Mouse (Mus musculus): Measurements from ENCODE around the gene Eif2b1. TPM values are rescaled to one million over a fixed set of nuclear protein-coding genes. Genes with fewer than 3 reads are reported as not detected.
"Not testable (repeated sequence)": the region's sequence is repeated elsewhere in the genome, so short reads cannot be mapped to it uniquely, and the experiment has no call there.

Gene Eif2b1
- polyA plus RNA-seq (2015; fragmentation: Nextera tagmentation; extraction: Ambion mirVana) = 70.1 and 76.6 TPM in 2 replicates

DNA sequence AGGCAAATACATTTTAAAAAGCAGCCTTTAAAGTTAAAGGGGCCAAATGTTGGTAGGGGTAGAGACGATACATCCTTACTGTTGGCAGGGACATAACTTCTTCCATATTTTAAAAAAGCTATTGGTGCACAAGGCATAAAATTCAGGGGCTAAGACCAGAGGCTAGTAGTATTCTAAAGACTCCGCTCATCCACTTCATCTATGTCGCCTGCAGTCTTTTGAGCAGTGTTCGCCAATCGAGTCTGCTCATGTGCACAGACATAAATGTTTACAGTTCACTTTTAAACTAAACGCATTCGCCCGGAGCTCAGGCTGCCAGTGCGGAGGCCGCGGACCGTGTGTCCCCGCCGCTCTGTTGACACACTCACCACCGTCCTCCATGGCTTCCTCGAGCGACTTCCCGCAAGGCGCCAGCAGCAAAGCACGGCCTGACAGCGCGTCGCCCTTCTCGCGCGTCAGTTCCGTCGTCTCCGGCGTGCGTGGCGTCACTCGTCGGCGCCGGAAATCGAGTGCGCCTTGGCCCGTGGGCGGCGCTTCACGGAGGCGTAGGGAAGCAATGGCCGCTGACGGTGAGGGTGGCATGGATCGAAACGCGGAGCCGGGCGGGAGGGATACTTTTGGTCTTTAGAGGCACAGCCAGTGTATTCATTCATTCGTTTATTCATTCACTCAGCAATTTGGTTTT lies at the start of gene Eif2b1, which contains the start of gene Gtf2h3:
Gene Eif2b1, minus strand, starts transcription at position 499 of the 685 bp plus-strand sequence.
Gene Gtf2h3, plus strand, starts transcription at position 508 of the 685 bp plus-strand sequence.
- Histone ChIP-seq H3K27me3 (no peaks in the 10 kb centered on the region), H3K36me3 (peaks cover 32% of the 10 kb centered on the region), H3K27ac (no peak within 1 kb of the TSS; the same call in 1 of the 2 replicates), H3K9me3 (no peaks in the 10 kb centered on the region), H3K4me3 (peak within 1 kb of the TSS; percentile 71), H3K9ac (peak within 1 kb of the TSS; percentile 70), H3K4me2 (peak within 1 kb of the TSS; percentile 72), H3K4me1 (peaks cover 35% of the 10 kb centered on the region)
- WGBS = 1% methylated on average over 50 of the region's 51 CpGs
- peak; percentile 77; the same call in 1 of the 2 replicates for ATAC-seq (ENCODE audit: borderline replicate concordance, extremely low read depth, low FRiP score, low TSS enrichment)

- Histone ChIP-seq H3K27ac (no peak overlapping the region), H3K9me3 (no peaks in the 10 kb centered on the region), H3K4me3 (no peak overlapping the region), H3K27me3 (no peaks in the 10 kb centered on the region), H3K4me1 (peaks cover 8% of the 10 kb centered on the region), H3K4me2 (no peak overlapping the region), H3K36me3 (no peaks in the 10 kb centered on the region), H3K9ac (no peak overlapping the region)
- no peak for ATAC-seq (ENCODE audit: borderline replicate concordance, extremely low read depth, low FRiP score, low TSS enrichment)
- 89% methylated on average over 9 of the region's 9 CpGs for WGBS
Observed at GRCm38 (mm10) chr5:124624291-124624690, 45.4 kb upstream of the Eif2b1 start.

GRCm38 (mm10) chr5:124622890-124623289 lies 44.0 kb upstream of the Eif2b1 start:
- H3K4me2 ChIP-seq = no peak overlapping the region
- H3K4me1 ChIP-seq = peaks cover 1% of the 10 kb centered on the region
- no peak for ATAC-seq (ENCODE audit: borderline replicate concordance, extremely low read depth, low FRiP score, low TSS enrichment)
- no peak overlapping the region for H3K4me3 ChIP-seq
- no peak overlapping the region for H3K9ac ChIP-seq
- WGBS = 86% methylated on average over 15 of the region's 15 CpGs
- no peaks in the 10 kb centered on the region for H3K9me3 ChIP-seq
- no peaks in the 10 kb centered on the region for H3K36me3 ChIP-seq
- no peak overlapping the region for H3K27ac ChIP-seq
- H3K27me3 ChIP-seq = no peaks in the 10 kb centered on the region

DNA sequence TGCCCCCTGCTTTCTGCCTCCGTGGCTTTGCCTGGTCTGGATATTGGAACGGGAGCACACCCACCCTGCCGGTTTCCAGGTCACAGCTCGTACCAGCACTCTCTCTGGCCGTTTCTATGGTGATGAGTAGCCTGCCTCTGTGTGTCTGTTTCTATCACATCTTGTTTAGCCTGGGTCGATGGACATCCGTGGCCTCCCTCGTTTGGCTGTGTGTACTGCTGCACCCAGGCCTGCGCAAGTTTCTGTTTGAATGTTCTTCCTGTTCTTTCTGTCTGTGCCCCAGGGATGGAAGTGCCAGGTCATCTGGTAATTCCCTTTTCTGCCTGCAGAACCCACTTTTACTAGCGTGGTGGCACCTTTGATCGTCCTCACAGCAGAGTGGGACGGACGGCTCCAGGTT lies 42.4 kb upstream of the Eif2b1 start:
- Histone ChIP-seq H3K4me3 (no peak overlapping the region), H3K27me3 (no peaks in the 10 kb centered on the region), H3K4me2 (no peak overlapping the region), H3K36me3 (no peaks in the 10 kb centered on the region), H3K27ac (no peak overlapping the region), H3K9ac (no peak overlapping the region), H3K9me3 (no peaks in the 10 kb centered on the region), H3K4me1 (no peaks in the 10 kb centered on the region)
- WGBS = 76% methylated on average over 13 of the region's 13 CpGs
- no peak for ATAC-seq (ENCODE audit: borderline replicate concordance, extremely low read depth, low FRiP score, low TSS enrichment)

DNA sequence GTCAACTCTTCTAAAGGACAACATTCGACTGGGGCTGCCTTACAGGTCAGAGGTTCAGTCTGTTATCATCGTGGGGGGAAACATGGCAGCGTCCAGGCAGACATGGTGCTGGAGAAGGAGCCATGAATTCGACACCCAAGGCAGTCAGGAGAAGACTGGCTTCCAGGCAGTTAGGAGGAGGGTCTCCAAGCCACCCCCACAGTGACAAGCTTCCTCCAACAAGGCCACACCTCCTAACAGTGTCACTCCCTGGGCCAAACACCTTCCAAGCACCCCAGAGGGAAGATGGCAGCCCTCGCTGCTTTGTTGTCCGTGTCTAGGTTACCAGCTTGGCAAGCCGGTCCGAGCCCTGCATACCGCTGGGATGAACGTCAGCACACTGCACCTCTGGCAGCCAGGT lies 39.8 kb upstream of the Eif2b1 start:
- Histone ChIP-seq H3K4me2 (no peak overlapping the region), H3K9ac (no peak overlapping the region), H3K27ac (no peak overlapping the region), H3K9me3 (no peaks in the 10 kb centered on the region), H3K4me1 (no peaks in the 10 kb centered on the region), H3K4me3 (no peak overlapping the region), H3K36me3 (no peaks in the 10 kb centered on the region), H3K27me3 (no peaks in the 10 kb centered on the region)
- WGBS = 75% methylated on average over 10 of the region's 10 CpGs
- no peak for ATAC-seq (ENCODE audit: borderline replicate concordance, extremely low read depth, low FRiP score, low TSS enrichment)

DNA sequence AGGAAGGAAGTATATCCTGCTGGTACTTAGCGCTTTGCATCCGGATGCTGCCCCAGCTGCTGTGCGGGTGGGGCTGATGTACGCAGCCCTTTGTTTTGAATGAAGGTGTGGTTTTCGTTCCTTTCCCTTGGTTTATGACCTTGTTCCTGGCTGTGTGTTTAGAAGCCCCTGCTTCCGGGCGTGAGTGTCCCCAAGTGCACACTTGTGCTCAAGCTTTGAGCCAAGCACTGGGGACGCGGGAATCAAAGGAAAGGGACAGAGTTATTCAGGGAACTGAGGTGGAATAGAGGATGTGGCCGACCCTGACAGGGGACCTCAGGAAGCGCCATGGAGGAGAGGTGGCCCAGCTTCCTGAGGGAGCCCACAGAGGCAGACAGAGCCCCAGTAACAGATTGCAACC lies 35.8 kb upstream of the Eif2b1 start:
- ATAC-seq (ENCODE audit: borderline replicate concordance, extremely low read depth, low FRiP score, low TSS enrichment) = peak; percentile 46; the same call in 1 of the 2 replicates
- Histone ChIP-seq H3K9me3 (no peaks in the 10 kb centered on the region), H3K4me2 (no peak overlapping the region), H3K27me3 (no peaks in the 10 kb centered on the region), H3K9ac (no peak overlapping the region), H3K4me1 (no peaks in the 10 kb centered on the region), H3K27ac (peak overlapping the region; percentile 69), H3K36me3 (no peaks in the 10 kb centered on the region), H3K4me3 (no peak overlapping the region)
- WGBS = 76% methylated on average over 11 of the region's 11 CpGs

DNA sequence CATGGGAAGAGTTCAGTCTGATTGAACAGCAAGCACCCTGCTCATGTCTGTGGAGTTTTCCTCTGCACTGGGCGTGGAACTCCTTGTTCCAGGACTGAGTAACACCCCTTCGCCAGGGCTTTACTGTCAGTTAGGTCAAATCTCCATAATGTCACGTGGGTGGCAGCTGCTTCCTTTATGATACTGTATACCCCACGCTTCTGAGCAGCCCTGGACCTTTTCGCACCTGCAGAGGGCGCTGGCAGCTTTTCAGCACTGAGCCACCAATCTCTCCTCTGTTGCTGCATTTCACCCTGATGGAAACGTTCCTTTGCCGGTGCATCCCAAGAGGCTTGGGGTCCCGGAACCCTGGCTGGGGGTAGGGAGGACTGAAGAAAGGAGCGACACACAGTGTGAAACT lies 32.0 kb upstream of the Eif2b1 start:
- 80% methylated on average over 10 of the region's 10 CpGs for WGBS

GRCm38 (mm10) chr5:124605041-124605622 lies 26.2 kb upstream of the Eif2b1 start:
- no peak for ATAC-seq (ENCODE audit: borderline replicate concordance, extremely low read depth, low FRiP score, low TSS enrichment)
- 77% methylated on average over 17 of the region's 17 CpGs for WGBS

More for the DNA sequence above, 32.0 kb upstream of the Eif2b1 start:
- Histone ChIP-seq H3K27ac (no peak overlapping the region), H3K36me3 (no peaks in the 10 kb centered on the region), H3K9me3 (no peaks in the 10 kb centered on the region), H3K9ac (no peak overlapping the region), H3K4me3 (no peak overlapping the region), H3K27me3 (no peaks in the 10 kb centered on the region), H3K4me2 (no peak overlapping the region), H3K4me1 (no peaks in the 10 kb centered on the region)
- no peak for ATAC-seq (ENCODE audit: borderline replicate concordance, extremely low read depth, low FRiP score, low TSS enrichment)

GRCm38 (mm10) chr5:124604296-124604695 lies 25.4 kb upstream of the Eif2b1 start:
- Histone ChIP-seq H3K9ac (no peak overlapping the region), H3K36me3 (no peaks in the 10 kb centered on the region), H3K4me2 (no peak overlapping the region), H3K4me1 (peaks cover 3% of the 10 kb centered on the region), H3K4me3 (no peak overlapping the region), H3K27me3 (no peaks in the 10 kb centered on the region), H3K27ac (no peak overlapping the region), H3K9me3 (no peaks in the 10 kb centered on the region)
- WGBS = 75% methylated on average over 4 of the region's 4 CpGs
- no peak for ATAC-seq (ENCODE audit: borderline replicate concordance, extremely low read depth, low FRiP score, low TSS enrichment)

More at GRCm38 (mm10) chr5:124605041-124605622, 26.2 kb upstream of the Eif2b1 start:
- Histone ChIP-seq H3K27me3 (no peaks in the 10 kb centered on the region), H3K9me3 (no peaks in the 10 kb centered on the region), H3K9ac (no peak overlapping the region), H3K4me2 (no peak overlapping the region), H3K36me3 (no peaks in the 10 kb centered on the region), H3K27ac (no peak overlapping the region), H3K4me1 (no peaks in the 10 kb centered on the region), H3K4me3 (no peak overlapping the region)

GRCm38 (mm10) chr5:124602349-124602748 lies 23.4 kb upstream of the Eif2b1 start:
- WGBS = 63% methylated on average over 5 of the region's 5 CpGs
- Histone ChIP-seq H3K9ac (no peak overlapping the region), H3K4me3 (no peak overlapping the region), H3K36me3 (no peaks in the 10 kb centered on the region), H3K4me2 (no peak overlapping the region), H3K9me3 (no peaks in the 10 kb centered on the region), H3K27me3 (no peaks in the 10 kb centered on the region), H3K4me1 (peaks cover 12% of the 10 kb centered on the region), H3K27ac (no peak overlapping the region)
- no peak for ATAC-seq (ENCODE audit: borderline replicate concordance, extremely low read depth, low FRiP score, low TSS enrichment)

DNA sequence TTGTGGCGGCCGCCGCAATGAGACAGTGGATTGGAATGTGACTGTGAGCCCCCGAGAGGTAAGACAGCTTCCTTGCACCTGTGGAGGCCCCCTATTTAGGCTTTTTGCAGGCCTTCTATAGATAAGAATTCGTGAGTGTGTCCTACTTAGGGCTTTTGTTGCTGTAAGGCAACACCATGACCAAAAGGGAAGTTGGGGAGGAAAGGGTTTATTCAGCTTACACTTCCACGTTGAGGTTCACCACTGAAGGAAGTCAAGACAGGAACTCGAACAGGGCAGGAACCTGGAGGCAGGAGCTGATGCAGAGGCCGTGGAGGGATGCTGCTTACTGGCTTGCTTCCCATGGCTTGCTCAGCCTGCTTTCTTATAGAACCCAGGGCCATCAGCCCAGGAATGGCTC lies 20.8 kb upstream of the Eif2b1 start:
- H3K27me3 ChIP-seq; ATAC-seq (ENCODE audit: borderline replicate concordance, extremely low read depth, low FRiP score, low TSS enrichment); H3K9ac ChIP-seq; H3K9me3 ChIP-seq; H3K27ac ChIP-seq; H3K4me3 ChIP-seq: not testable (repeated sequence)
- WGBS = 58% methylated on average over 8 of the region's 8 CpGs
- H3K36me3 ChIP-seq = peaks cover 18% of the 10 kb centered on the region; the same call in 1 of the 2 replicates
- peak overlapping the region; percentile 91 for H3K4me2 ChIP-seq
- peaks cover 12% of the 10 kb centered on the region for H3K4me1 ChIP-seq

Data from lung, embryonic 15.5 days (tissue).